Mouse (Mus musculus) G1E (cell line): Measurements from ENCODE around the gene A1bg.

ENCODE experiments used
- CTCF ChIP-seq: IDR thresholded peaks from 2 replicates; pipeline ENCODE4 v1.5.1; 2012; ENCODE audit warnings: low read depth, low read length, inconsistent platforms, mixed read lengths
- POLR2AphosphoS5 ChIP-seq: IDR thresholded peaks from 2 replicates; pipeline ENCODE4 v1.6.1; 2012; ENCODE audit warnings: low read depth, low read length, inconsistent platforms; ENCODE audit not compliant: insufficient replicate concordance
- TAL1 ChIP-seq: conservative IDR thresholded peaks from 2 replicates; pipeline ENCODE4 v1.6.1; 2012; ENCODE audit warnings: low read depth, low read length, inconsistent platforms, mixed read lengths

DNA sequence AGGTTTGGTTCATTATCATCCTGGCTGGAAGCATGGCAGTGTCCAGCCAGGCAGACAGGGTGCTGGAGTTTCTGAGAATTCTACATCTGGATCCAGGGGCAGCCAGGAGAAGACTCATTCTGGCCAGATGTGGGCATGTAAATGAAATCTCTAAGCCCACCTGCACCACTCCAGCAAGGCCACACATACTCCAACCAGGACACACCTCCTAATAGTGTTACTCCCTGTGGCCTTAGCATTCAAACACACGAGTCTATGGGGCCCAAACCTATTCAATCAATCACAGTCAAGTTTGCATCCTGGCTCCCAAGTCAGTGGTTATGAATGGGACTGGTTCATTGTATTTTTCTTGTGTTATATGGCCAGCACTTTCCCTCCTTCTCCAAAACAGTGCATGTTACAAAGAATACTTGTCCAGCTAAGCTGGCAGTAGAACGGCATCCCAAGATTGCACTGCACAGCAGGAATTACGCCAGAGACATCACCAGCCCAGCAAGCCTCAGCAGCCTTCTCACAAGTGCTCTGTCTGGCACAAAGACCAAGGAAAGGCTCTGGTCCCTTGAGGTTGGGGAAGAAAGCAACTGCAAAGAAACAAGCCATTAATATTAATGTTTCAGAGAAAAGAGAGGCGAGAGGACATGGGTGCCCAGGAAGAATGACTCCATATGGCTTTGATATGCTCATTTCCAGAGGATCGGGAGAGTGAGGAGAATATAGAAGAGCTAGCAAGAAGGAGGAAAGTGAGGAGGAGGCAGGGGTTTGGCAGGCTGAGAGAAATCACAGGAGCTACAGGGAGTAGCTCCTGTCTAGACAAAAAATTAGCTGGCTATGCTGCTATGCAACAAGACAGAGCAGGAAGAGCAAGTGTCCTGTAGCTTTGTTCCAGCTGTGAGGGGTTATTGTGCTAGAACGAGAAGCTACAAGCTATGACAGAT lies 18.8 kb downstream of the A1bg start:
- TF ChIP-seq CTCF (no peak), POLR2AphosphoS5 (no peak), TAL1 (no peak)
